In the genomic region with DNA sequence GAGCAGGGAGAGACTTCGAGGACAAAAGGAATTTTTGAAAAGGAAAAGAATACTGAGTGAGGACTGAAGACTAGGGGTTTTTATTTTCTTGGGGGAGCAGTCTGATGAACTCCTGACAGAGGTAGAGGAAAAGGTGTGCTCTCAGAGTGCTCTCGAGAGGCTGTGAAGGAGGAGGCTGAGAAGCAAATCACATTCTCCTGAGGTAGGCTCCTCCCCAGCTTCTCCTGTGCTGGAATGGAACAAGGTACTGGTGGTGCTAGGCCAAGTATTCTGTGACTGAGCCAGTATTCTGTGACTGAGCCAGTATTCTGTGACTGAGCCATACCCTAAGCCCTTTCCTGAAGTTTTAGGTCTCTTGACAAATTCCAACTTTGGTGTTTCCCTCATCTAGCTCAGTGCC, we compare ENCODE assay signal across 17 mouse cellular contexts.
"Had no signal": no experiment of that assay in that cellular context is flagged by ENCODE, and none has a peak within 500 bp of the region (broad histone marks: within the 10 kb centered on the region; RNA-seq: fewer than 3 reads in every experiment).

No protein-coding gene starts in this region.

- H3K36me3 ChIP-seq: liver, embryonic 13.5 days; liver, embryonic 15.5 days; lung, embryonic 15.5 days; midbrain, embryonic 13.5 days; midbrain, embryonic 15.5 days; neural tube, embryonic 12.5 days; stomach, embryonic 15.5 days had no signal

- H3K4me1 ChIP-seq: liver, embryonic 13.5 days; liver, embryonic 15.5 days; lung, embryonic 15.5 days; megakaryocyte, embryonic 14.5 days; midbrain, embryonic 13.5 days; midbrain, embryonic 15.5 days; neural tube, embryonic 12.5 days; stomach, embryonic 15.5 days had no signal

- H3K4me3 ChIP-seq: liver, embryonic 13.5 days; liver, embryonic 15.5 days; lung, embryonic 15.5 days; megakaryocyte, embryonic 14.5 days; midbrain, embryonic 13.5 days; midbrain, embryonic 15.5 days; neural tube, embryonic 12.5 days; stomach, embryonic 15.5 days had no signal

- H3K27me3 ChIP-seq: lung, embryonic 15.5 days; midbrain, embryonic 15.5 days had no signal

- ATAC-seq: liver, postnatal 0 days; midbrain, embryonic 13.5 days; midbrain, embryonic 15.5 days had no signal

- H3K9ac ChIP-seq: liver, embryonic 13.5 days; liver, embryonic 15.5 days; liver, postnatal 0 days; lung, embryonic 15.5 days; midbrain, embryonic 13.5 days; midbrain, embryonic 15.5 days; neural tube, embryonic 12.5 days; stomach, embryonic 15.5 days had no signal

- H3K27ac ChIP-seq: liver, embryonic 13.5 days; liver, embryonic 15.5 days; lung, embryonic 15.5 days; midbrain, embryonic 13.5 days; midbrain, embryonic 15.5 days; neural tube, embryonic 12.5 days; stomach, embryonic 15.5 days; stomach, postnatal 0 days had no signal

- DNase-seq: liver; liver, embryonic 13.5 days; liver, postnatal 0 days; right cerebral cortex, postnatal 14 days; thymus, adult 2 months; thymus, postnatal 25 days; thymus, postnatal 4 days had no signal

- H3K4me2 ChIP-seq: liver, embryonic 11.5 days; liver, embryonic 13.5 days; liver, embryonic 15.5 days; lung, embryonic 15.5 days; midbrain, embryonic 11.5 days; midbrain, embryonic 13.5 days; midbrain, embryonic 15.5 days; neural tube, embryonic 12.5 days; stomach, embryonic 15.5 days had no signal

- H3K9me3 ChIP-seq: liver, embryonic 13.5 days; liver, embryonic 15.5 days; lung, embryonic 15.5 days; midbrain, embryonic 13.5 days; midbrain, embryonic 15.5 days; neural tube, embryonic 12.5 days; stomach, embryonic 15.5 days had no signal
